Comparison of ENCODE assay signal across 11 mouse cellular contexts in genomic region chr1:65046401-65047109, GRCm38 (mm10). TPM values are rescaled to one million over a fixed set of nuclear protein-coding genes. Genes with fewer than 3 reads are reported as not detected.
DNase-seq lines count a peak whose midpoint lies in the region; ATAC-seq and TF ChIP-seq lines count a peak whose summit lies in the region.
"Had no signal": no experiment of that assay in that cellular context is flagged by ENCODE, and none has a peak within 500 bp of the region (broad histone marks: within the 10 kb centered on the region; RNA-seq: fewer than 3 reads in every experiment).

No protein-coding gene starts in this region.

- WGBS in heart, adult 2 months = 34% methylated on average over 8 of the region's 8 CpGs
- WGBS in embryonic facial prominence, embryonic 14.5 days = 40% methylated on average over 8 of the region's 8 CpGs

- no peak for TF ChIP-seq EP300 in heart, adult 2 months (IDR thresholded peaks at IDR 0.05; ENCODE audit: insufficient read depth, low read depth, low read length)

- intact Hi-C loops in heart, adult 2 months (cut with DNase I) = loop anchor here (5.0 kb wide), 1 partner anchor 131 kb away; no protein-coding TSS in a partner anchor
- intact Hi-C loops in heart, postnatal 25 days (cut with DNase I) = loop anchor here (2.0 kb wide), 1 partner anchor 132 kb away; no protein-coding TSS in a partner anchor

- H3K27ac ChIP-seq in heart, adult 2 months = no peak overlapping the region
- no peak overlapping the region for H3K27ac ChIP-seq in embryonic facial prominence, embryonic 14.5 days (replicated peaks; ENCODE audit: low read depth, low read length)
- H3K27ac ChIP-seq: embryonic facial prominence, embryonic 13.5 days had no signal

- no peak for TF ChIP-seq POLR2A in heart, adult 2 months (IDR thresholded peaks at IDR 0.05; ENCODE audit: insufficient read depth, low read depth, low read length)

- ATAC-seq in embryonic facial prominence, embryonic 14.5 days (ENCODE audit: low read depth) = no peak
- ATAC-seq in activated CD4-positive, CD25-positive, alpha-beta regulatory T cell, adult 4 months = no peak

- H3K4me3 ChIP-seq in heart, adult 2 months = no peak overlapping the region
- no peak overlapping the region for H3K4me3 ChIP-seq in embryonic facial prominence, embryonic 14.5 days (ENCODE audit: low read depth, low read length)
- H3K4me3 ChIP-seq: embryonic facial prominence, embryonic 13.5 days had no signal

- peaks cover 1% of the 10 kb centered on the region; the same call in 1 of the 2 replicates for H3K4me1 ChIP-seq in heart, adult 2 months (ENCODE audit: control insufficient read depth, insufficient read depth, low read length)
- no peaks in the 10 kb centered on the region for H3K4me1 ChIP-seq in embryonic facial prominence, embryonic 14.5 days (ENCODE audit: control insufficient read depth, insufficient read depth, low read length)
- H3K4me1 ChIP-seq: embryonic facial prominence, embryonic 13.5 days had no signal

- H3K36me3 ChIP-seq in heart, adult 2 months (ENCODE audit: control insufficient read depth, insufficient read depth, low read length) = no peaks in the 10 kb centered on the region
- H3K36me3 ChIP-seq in embryonic facial prominence, embryonic 14.5 days (ENCODE audit: control insufficient read depth, insufficient read depth, low read length) = no peaks in the 10 kb centered on the region
- H3K36me3 ChIP-seq: embryonic facial prominence, embryonic 13.5 days had no signal

- no peaks in the 10 kb centered on the region for H3K9me3 ChIP-seq in embryonic facial prominence, embryonic 14.5 days (ENCODE audit: control insufficient read depth, low read length)
- H3K9me3 ChIP-seq: embryonic facial prominence, embryonic 13.5 days had no signal

- no peaks in the 10 kb centered on the region for H3K27me3 ChIP-seq in heart, adult 2 months (ENCODE audit: control insufficient read depth, insufficient read depth, low read length)
- H3K27me3 ChIP-seq in embryonic facial prominence, embryonic 14.5 days (replicated peaks; ENCODE audit: control insufficient read depth, insufficient read depth, low read length) = no peaks in the 10 kb centered on the region
- H3K27me3 ChIP-seq: embryonic facial prominence, embryonic 13.5 days had no signal

- peak; percentile 81 for TF ChIP-seq CTCF in heart, adult 2 months (IDR thresholded peaks at IDR 0.05)

- no peak for DNase-seq in heart, adult 2 months
- DNase-seq in heart, postnatal 25 days (ENCODE audit: low spot score) = no peak
- peak; percentile 33 for DNase-seq in urinary bladder, postnatal 25 days (ENCODE audit: low spot score)
- DNase-seq in urinary bladder, adult 2 months (ENCODE audit: low spot score) = no peak
- DNase-seq in embryonic facial prominence, embryonic 14.5 days (ENCODE audit: low spot score) = peak; percentile 48
- DNase-seq in layer of hippocampus, adult 18-20 months (ENCODE audit: low spot score in 2 of 2) = peak; percentile 13 to 60
- peak; percentile 74 for DNase-seq in retina, embryonic 14.5 days (ENCODE audit: low spot score)

- peak overlapping the region; percentile 10; the same call in 1 of the 2 replicates for H3K4me2 ChIP-seq in embryonic facial prominence, embryonic 14.5 days (ENCODE audit: low read depth, low read length)
- H3K4me2 ChIP-seq: embryonic facial prominence, embryonic 13.5 days had no signal

- H3K79me2 ChIP-seq in heart, adult 2 months (replicated peaks; ENCODE audit: control insufficient read depth, insufficient read depth, low read length) = no peaks in the 10 kb centered on the region

- H3K9ac ChIP-seq in heart, adult 2 months (ENCODE audit: low read depth, low read length) = no peak overlapping the region
- no peak overlapping the region for H3K9ac ChIP-seq in embryonic facial prominence, embryonic 14.5 days (ENCODE audit: low read depth, low read length)
- H3K9ac ChIP-seq: embryonic facial prominence, embryonic 13.5 days had no signal

RNA-seq across cellular contexts. Expression of gene Cryge, which starts 4.4 kb away (rescaled TPM):
- total RNA-seq in heart, adult 2 months (2021) = not detected
- not detected in 2 replicates for polyA plus RNA-seq in heart, adult 2 months (2012; rRNA removed)
- total RNA-seq in heart, postnatal 25 days (2021) = not detected
- not detected in 2 replicates for polyA plus RNA-seq in urinary bladder, adult 2 months (2012; rRNA removed)
- polyA plus RNA-seq in embryonic facial prominence, embryonic 14.5 days (2014; fragmentation: Nextera tagmentation; extraction: Ambion mirVana) = 0.29 TPM in 1 of 2 replicates, not detected in the other
- not detected for total RNA-seq in layer of hippocampus, adult 18-20 months (2021)
- not detected for polyA plus RNA-seq in activated CD4-positive, CD25-positive, alpha-beta regulatory T cell, adult 4 months (2017; shearing (Covaris generic))
- polyA plus RNA-seq: embryonic facial prominence, embryonic 13.5 days; lung, embryonic 16.5 days had no signal

RNA-seq across cellular contexts. Expression of gene Akr1cl, which starts 14.0 kb away (rescaled TPM):
- not detected for total RNA-seq in heart, adult 2 months (2021)
- polyA plus RNA-seq in heart, adult 2 months (2012; rRNA removed) = 0.10 and 0.35 TPM in 2 replicates
- not detected for total RNA-seq in heart, postnatal 25 days (2021)
- not detected in 2 replicates for polyA plus RNA-seq in urinary bladder, adult 2 months (2012; rRNA removed)
- 0.17 and 0.25 TPM in 2 replicates for polyA plus RNA-seq in embryonic facial prominence, embryonic 14.5 days (2014; fragmentation: Nextera tagmentation; extraction: Ambion mirVana)
- total RNA-seq in layer of hippocampus, adult 18-20 months (2021) = not detected
- polyA plus RNA-seq in activated CD4-positive, CD25-positive, alpha-beta regulatory T cell, adult 4 months (2017; shearing (Covaris generic)) = under 1 TPM in 1 of 2 experiments, not detected in 1; 0.58 TPM
- polyA plus RNA-seq: embryonic facial prominence, embryonic 13.5 days had no signal

RNA-seq across cellular contexts. Expression of gene Crygd, which starts 16.7 kb away (rescaled TPM):
- total RNA-seq in heart, adult 2 months (2021) = not detected
- not detected in 2 replicates for polyA plus RNA-seq in heart, adult 2 months (2012; rRNA removed)
- total RNA-seq in heart, postnatal 25 days (2021) = not detected
- not detected in 2 replicates for polyA plus RNA-seq in urinary bladder, adult 2 months (2012; rRNA removed)
- polyA plus RNA-seq in embryonic facial prominence, embryonic 14.5 days (2014; fragmentation: Nextera tagmentation; extraction: Ambion mirVana) = not detected in 2 replicates
- not detected for total RNA-seq in layer of hippocampus, adult 18-20 months (2021)
- not detected for polyA plus RNA-seq in activated CD4-positive, CD25-positive, alpha-beta regulatory T cell, adult 4 months (2017; shearing (Covaris generic))
- polyA plus RNA-seq: embryonic facial prominence, embryonic 13.5 days; lung, embryonic 16.5 days; testis, adult 2 months had no signal

RNA-seq across cellular contexts. Expression of gene Crygc, which starts 26.9 kb away (rescaled TPM):
- total RNA-seq in heart, adult 2 months (2021) = not detected
- polyA plus RNA-seq in heart, adult 2 months (2012; rRNA removed) = not detected in 2 replicates
- not detected for total RNA-seq in heart, postnatal 25 days (2021)
- polyA plus RNA-seq in urinary bladder, adult 2 months (2012; rRNA removed) = not detected in 2 replicates
- 0.37 TPM in 1 of 2 replicates, not detected in the other for polyA plus RNA-seq in embryonic facial prominence, embryonic 14.5 days (2014; fragmentation: Nextera tagmentation; extraction: Ambion mirVana)
- total RNA-seq in layer of hippocampus, adult 18-20 months (2021) = not detected
- not detected for polyA plus RNA-seq in activated CD4-positive, CD25-positive, alpha-beta regulatory T cell, adult 4 months (2017; shearing (Covaris generic))
- polyA plus RNA-seq: embryonic facial prominence, embryonic 13.5 days; lung, embryonic 16.5 days had no signal

RNA-seq across cellular contexts. Expression of gene Crygb, which starts 35.5 kb away (rescaled TPM):
- not detected for total RNA-seq in heart, adult 2 months (2021)
- polyA plus RNA-seq in heart, adult 2 months (2012; rRNA removed) = not detected in 2 replicates
- not detected for total RNA-seq in heart, postnatal 25 days (2021)
- not detected in 2 replicates for polyA plus RNA-seq in urinary bladder, adult 2 months (2012; rRNA removed)
- 0.35 TPM in 1 of 2 replicates, not detected in the other for polyA plus RNA-seq in embryonic facial prominence, embryonic 14.5 days (2014; fragmentation: Nextera tagmentation; extraction: Ambion mirVana)
- total RNA-seq in layer of hippocampus, adult 18-20 months (2021) = not detected
- not detected for polyA plus RNA-seq in activated CD4-positive, CD25-positive, alpha-beta regulatory T cell, adult 4 months (2017; shearing (Covaris generic))
- polyA plus RNA-seq: lung, embryonic 16.5 days; testis, adult 2 months had no signal

Comparison
In these comparisons a context has a peak if more than half of its experiments do, and no peak if none do; other contexts are left out.
1. DNase-seq: peak in urinary bladder, postnatal 25 days (single experiment), embryonic facial prominence, embryonic 14.5 days (single experiment), layer of hippocampus, adult 18-20 months (2 of 2) and retina, embryonic 14.5 days (single experiment); none in heart, adult 2 months (0 of 2), heart, postnatal 25 days (single experiment) and urinary bladder, adult 2 months (single experiment).